8 mouse cellular contexts compared by ENCODE assay signal in the genomic region with DNA sequence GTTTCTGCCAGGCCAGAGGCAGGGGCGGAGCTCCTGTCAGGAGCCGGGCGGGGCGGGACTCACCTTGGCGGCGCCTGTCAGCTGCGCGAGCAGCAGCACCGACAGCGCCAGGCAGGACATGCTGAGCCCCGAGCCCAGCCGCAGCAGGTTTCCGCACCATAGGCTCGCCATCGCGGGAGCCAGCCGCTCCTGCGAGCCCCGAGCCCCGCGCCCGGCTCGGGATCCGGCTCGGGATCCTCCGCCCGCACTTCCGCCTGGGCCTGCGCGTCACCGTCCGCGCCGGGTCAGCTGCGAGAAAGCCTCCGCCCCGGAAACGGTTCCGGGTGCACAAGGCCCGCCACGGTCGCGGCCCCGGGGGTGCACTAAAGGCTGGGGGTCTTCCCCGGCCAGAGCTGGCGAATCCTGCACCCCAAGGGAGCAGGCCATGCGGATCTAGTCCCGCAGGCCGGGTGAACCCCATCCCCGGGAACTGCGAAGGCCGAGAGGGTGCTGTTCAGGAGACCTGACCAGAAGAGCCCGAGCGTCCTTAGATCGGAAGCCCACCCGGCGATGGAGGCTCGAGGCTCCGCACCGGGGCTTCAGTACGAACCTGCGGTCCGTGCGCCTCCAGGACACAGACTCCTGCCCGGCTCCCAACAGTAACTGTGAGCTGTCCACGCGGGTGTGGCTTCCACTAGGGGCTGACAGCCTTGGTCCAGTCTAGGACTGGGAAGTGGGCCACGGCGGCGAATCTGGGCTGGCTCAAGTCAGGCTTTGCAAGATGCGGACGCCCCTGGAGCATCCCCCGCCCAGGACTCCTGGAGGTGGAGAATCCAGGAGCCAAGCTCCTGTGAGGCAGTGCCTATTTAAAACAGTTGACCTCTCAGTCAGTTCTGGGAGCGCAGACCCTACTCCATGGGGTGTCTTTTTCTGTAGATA. TPM values are rescaled to one million over a fixed set of nuclear protein-coding genes. Genes with fewer than 3 reads are reported as not detected.
DNase-seq lines count a peak whose midpoint lies in the region.

Tmem9b (minus strand) TSS at position 868 of the 918 bp plus-strand sequence.

- peak; percentile 78 for DNase-seq in MN1 (ENCODE audit: low spot score)
- DNase-seq in cerebellum, adult 9-10 months, result peak; percentile 69
- DNase-seq in frontal cortex, adult 2 months (ENCODE audit: extremely low spot score in 1 of 2, low spot score in 1 of 2), result peak; percentile 55 to 80
- peak; percentile 85 for DNase-seq in hindbrain, embryonic 10.5 days (ENCODE audit: low spot score)
- DNase-seq in layer of hippocampus, postnatal 14 days (ENCODE audit: low spot score in 2 of 2), result peak; percentile 77 to 86
- DNase-seq in lung, postnatal 10 days, result peak; percentile 87
- DNase-seq in ovary, postnatal 14 days (ENCODE audit: low spot score), result peak; percentile 62
- DNase-seq in thymus, postnatal 10 days (ENCODE audit: low spot score in 2 of 2), result peak; percentile 67 to 79

- H3K27ac ChIP-seq in hindbrain, embryonic 10.5 days, result peak within 1 kb of the TSS; percentile 94

- WGBS in hindbrain, embryonic 10.5 days, result under 1% methylated on average over 74 of the region's 74 CpGs

- no peaks in the 10 kb centered on the region for H3K9me3 ChIP-seq in hindbrain, embryonic 10.5 days

- H3K27me3 ChIP-seq in hindbrain, embryonic 10.5 days (ENCODE audit: insufficient read depth, poor library complexity, severe bottlenecking), result no peaks in the 10 kb centered on the region

- H3K36me3 ChIP-seq in hindbrain, embryonic 10.5 days, result no peaks in the 10 kb centered on the region

- H3K4me1 ChIP-seq in hindbrain, embryonic 10.5 days (replicated peaks), result peaks cover 27% of the 10 kb centered on the region

- peak within 1 kb of the TSS; percentile 94 for H3K4me3 ChIP-seq in hindbrain, embryonic 10.5 days

RNA-seq across cellular contexts. Expression of gene Tmem9b, which starts in this region (rescaled TPM):
- polyA plus RNA-seq in frontal cortex, adult 2 months (2012; rRNA removed), result 143 and 149 TPM in 2 replicates
- polyA plus RNA-seq in hindbrain, embryonic 10.5 days (2016; fragmentation: Nextera tagmentation; extraction: Ambion mirVana), result 40.5 and 53.2 TPM in 2 replicates
- total RNA-seq in layer of hippocampus, postnatal 14 days (2021), result 10 to 100 TPM; 82.6 to 83.7 TPM

Comparison
In these comparisons a context has a peak if more than half of its experiments do, and no peak if none do; other contexts are left out.
1. Peak in every context shown above with its lines: DNase-seq, H3K4me3 ChIP-seq and H3K27ac ChIP-seq.